Mouse (Mus musculus) limb, embryonic 10.5 days (tissue): ENCODE data around the gene Nckap5. TPM values are rescaled to one million over a fixed set of nuclear protein-coding genes. Genes with fewer than 3 reads are reported as not detected.

Experiments used
- DNase-seq: peaks from one replicate; pipeline ENCODE4 v3.0.0-alpha.2; 2017; ENCODE audit warnings: low spot score
- H3K27ac ChIP-seq: fragments of 300-500 bp; sonication (generic); 2 replicates; pipeline ENCODE4 v1.5.1; 2016; ENCODE audit warnings: mild to moderate bottlenecking
- H3K27me3 ChIP-seq: fragments of 300-500 bp; sonication (generic); 2 replicates; pipeline ENCODE4 v1.6.1; 2016; ENCODE audit warnings: low read depth, mild to moderate bottlenecking; ENCODE audit not compliant: poor library complexity, severe bottlenecking
- H3K36me3 ChIP-seq: fragments of 300-500 bp; sonication (generic); 2 replicates; pipeline ENCODE4 v1.6.1; 2016; ENCODE audit warnings: mild to moderate bottlenecking, moderate library complexity
- H3K4me1 ChIP-seq: fragments of 300-500 bp; sonication (generic); 2 replicates; pipeline ENCODE4 v1.6.1; 2016
- H3K4me3 ChIP-seq: fragments of 300-500 bp; sonication (generic); 2 replicates; pipeline ENCODE4 v1.5.1; 2016; ENCODE audit warnings: mild to moderate bottlenecking, moderate library complexity
- H3K9me3 ChIP-seq: fragments of 300-500 bp; sonication (generic); replicated peaks from 2 replicates; pipeline ENCODE4 v1.6.1; 2016; ENCODE audit warnings: mild to moderate bottlenecking
- WGBS: fragments of 180-500 bp; shearing (Covaris S2); methylation state at CpG from one replicate; pipeline ENCODE4 v1.1.7; 2016; 5-methylcytosine and 5-hydroxymethylcytosine counted together
- polyA plus RNA-seq: library from polyadenylated mRNA; unstranded; fragments of >200 nt; fragmentation: Nextera tagmentation; extraction: Ambion mirVana; gene quantifications from 2 replicates; pipeline ENCODE4 v1.2.1, GENCODE M21; 2016

The Nckap5 gene
- polyA plus RNA-seq, 1 experiment from 2014 or later, result 1.8 TPM

GRCm38 (mm10) chr1:126593044-126593805, 237.4 kb downstream of the Nckap5 start:
- peaks cover 13% of the 10 kb centered on the region for H3K4me1 ChIP-seq
- H3K27ac ChIP-seq, result no peak overlapping the region
- no peaks in the 10 kb centered on the region for H3K9me3 ChIP-seq
- DNase-seq, result no peak
- no peaks in the 10 kb centered on the region for H3K27me3 ChIP-seq
- no peak overlapping the region for H3K4me3 ChIP-seq
- WGBS, result 80% methylated on average over 7 of the region's 7 CpGs
- H3K36me3 ChIP-seq, result no peaks in the 10 kb centered on the region

GRCm38 (mm10) chr1:126590911-126591310, 239.7 kb downstream of the Nckap5 start:
- Histone ChIP-seq H3K36me3 (no peaks in the 10 kb centered on the region), H3K4me1 (no peaks in the 10 kb centered on the region), H3K4me3 (no peak overlapping the region), H3K27me3 (no peaks in the 10 kb centered on the region), H3K27ac (no peak overlapping the region), H3K9me3 (no peaks in the 10 kb centered on the region)
- WGBS, result 93% methylated on average over 3 of the region's 3 CpGs
- DNase-seq, result no peak

- Histone ChIP-seq H3K4me3 (no peak overlapping the region), H3K4me1 (no peaks in the 10 kb centered on the region), H3K27ac (no peak overlapping the region), H3K36me3 (no peaks in the 10 kb centered on the region), H3K9me3 (no peaks in the 10 kb centered on the region), H3K27me3 (no peaks in the 10 kb centered on the region)
- DNase-seq, result no peak
Observed at GRCm38 (mm10) chr1:126578163-126578562, 252.4 kb downstream of the Nckap5 start.

GRCm38 (mm10) chr1:126574295-126574694, 256.3 kb downstream of the Nckap5 start:
- Histone ChIP-seq H3K27ac (no peak overlapping the region), H3K27me3 (no peaks in the 10 kb centered on the region), H3K4me1 (no peaks in the 10 kb centered on the region), H3K4me3 (no peak overlapping the region), H3K9me3 (no peaks in the 10 kb centered on the region), H3K36me3 (no peaks in the 10 kb centered on the region)
- WGBS, result 89% methylated on average over 9 of the region's 9 CpGs
- DNase-seq, result no peak

- H3K27ac ChIP-seq, result no peak overlapping the region
- no peaks in the 10 kb centered on the region for H3K9me3 ChIP-seq
- H3K36me3 ChIP-seq, result no peaks in the 10 kb centered on the region
- no peak overlapping the region for H3K4me3 ChIP-seq
- 85% methylated on average over 3 of the region's 3 CpGs for WGBS
- no peaks in the 10 kb centered on the region for H3K4me1 ChIP-seq
- no peak for DNase-seq
- H3K27me3 ChIP-seq, result no peaks in the 10 kb centered on the region
Observed at GRCm38 (mm10) chr1:126573714-126574113, 256.9 kb downstream of the Nckap5 start.

- H3K4me1 ChIP-seq, result no peaks in the 10 kb centered on the region
- 86% methylated on average over 2 of the region's 2 CpGs for WGBS
Observed at GRCm38 (mm10) chr1:126573097-126573496, 257.5 kb downstream of the Nckap5 start.

GRCm38 (mm10) chr1:126569611-126570238, 260.9 kb downstream of the Nckap5 start:
- H3K4me3 ChIP-seq, result no peak overlapping the region
- DNase-seq, result no peak
- WGBS, result 93% methylated on average over 6 of the region's 6 CpGs

More at GRCm38 (mm10) chr1:126573097-126573496, 257.5 kb downstream of the Nckap5 start:
- Histone ChIP-seq H3K4me3 (no peak overlapping the region), H3K27me3 (no peaks in the 10 kb centered on the region), H3K9me3 (no peaks in the 10 kb centered on the region), H3K36me3 (no peaks in the 10 kb centered on the region), H3K27ac (no peak overlapping the region)
- DNase-seq, result no peak

GRCm38 (mm10) chr1:126568520-126569197, 261.9 kb downstream of the Nckap5 start:
- no peaks in the 10 kb centered on the region for H3K9me3 ChIP-seq
- no peaks in the 10 kb centered on the region for H3K4me1 ChIP-seq
- DNase-seq, result peak; percentile 58
- H3K36me3 ChIP-seq, result no peaks in the 10 kb centered on the region
- WGBS, result 91% methylated on average over 8 of the region's 8 CpGs
- no peaks in the 10 kb centered on the region for H3K27me3 ChIP-seq
- no peak overlapping the region for H3K4me3 ChIP-seq
- no peak overlapping the region for H3K27ac ChIP-seq

More at GRCm38 (mm10) chr1:126569611-126570238, 260.9 kb downstream of the Nckap5 start:
- Histone ChIP-seq H3K4me1 (no peaks in the 10 kb centered on the region), H3K36me3 (no peaks in the 10 kb centered on the region), H3K9me3 (no peaks in the 10 kb centered on the region), H3K27me3 (no peaks in the 10 kb centered on the region), H3K27ac (no peak overlapping the region)

- no peak overlapping the region for H3K27ac ChIP-seq
- 81% methylated on average over 3 of the region's 3 CpGs for WGBS
- H3K4me3 ChIP-seq, result no peak overlapping the region
- peaks cover 6% of the 10 kb centered on the region; the same call in 1 of the 2 replicates for H3K4me1 ChIP-seq
- H3K36me3 ChIP-seq, result no peaks in the 10 kb centered on the region
- no peaks in the 10 kb centered on the region for H3K9me3 ChIP-seq
- no peaks in the 10 kb centered on the region for H3K27me3 ChIP-seq
- no peak for DNase-seq
Observed at GRCm38 (mm10) chr1:126565151-126565725, 265.4 kb downstream of the Nckap5 start.

- peak; percentile 42 for DNase-seq
- peaks cover 6% of the 10 kb centered on the region; the same call in 1 of the 2 replicates for H3K4me1 ChIP-seq
Observed at GRCm38 (mm10) chr1:126560931-126561330, 269.7 kb downstream of the Nckap5 start.

GRCm38 (mm10) chr1:126557791-126558294, 272.8 kb downstream of the Nckap5 start:
- Histone ChIP-seq H3K9me3 (no peaks in the 10 kb centered on the region), H3K4me3 (no peak overlapping the region), H3K27me3 (no peaks in the 10 kb centered on the region), H3K4me1 (peaks cover 6% of the 10 kb centered on the region; the same call in 1 of the 2 replicates), H3K27ac (no peak overlapping the region), H3K36me3 (no peaks in the 10 kb centered on the region)
- DNase-seq, result no peak
- WGBS, result 92% methylated on average over 12 of the region's 12 CpGs

More at GRCm38 (mm10) chr1:126560931-126561330, 269.7 kb downstream of the Nckap5 start:
- Histone ChIP-seq H3K36me3 (no peaks in the 10 kb centered on the region), H3K27me3 (no peaks in the 10 kb centered on the region), H3K27ac (no peak overlapping the region), H3K9me3 (no peaks in the 10 kb centered on the region), H3K4me3 (no peak overlapping the region)
- 68% methylated on average over 7 of the region's 7 CpGs for WGBS

GRCm38 (mm10) chr1:126547979-126548378, 282.6 kb downstream of the Nckap5 start:
- DNase-seq, result no peak
- Histone ChIP-seq H3K27ac (no peak overlapping the region), H3K27me3 (no peaks in the 10 kb centered on the region), H3K4me1 (no peaks in the 10 kb centered on the region), H3K4me3 (no peak overlapping the region), H3K36me3 (no peaks in the 10 kb centered on the region), H3K9me3 (no peaks in the 10 kb centered on the region)
- 83% methylated on average over 7 of the region's 7 CpGs for WGBS
